Mouse (Mus musculus): Measurements from ENCODE around the gene Gclc. TPM values are rescaled to one million over a fixed set of nuclear protein-coding genes. Genes with fewer than 3 reads are reported as not detected.

Gclc gene
- polyA plus RNA-seq, 1 experiment from 2014 or later: 18.1 TPM

GRCm38 (mm10) chr9:77712816-77713215 is 41.5 kb upstream of the Gclc start:
- TF ChIP-seq EP300 (optimal IDR thresholded peaks at IDR 0.05): no peak
- TF ChIP-seq CTCF (IDR thresholded peaks at IDR 0.05; ENCODE audit: low read depth): no peak
- no peak for DNase-seq (ENCODE audit: low spot score)
- H3K36me3 ChIP-seq (ENCODE audit: control insufficient read depth, insufficient read depth, low read length): no peaks in the 10 kb centered on the region
- no peaks in the 10 kb centered on the region for H3K4me1 ChIP-seq (replicated peaks; ENCODE audit: control insufficient read depth, insufficient read depth)
- no peaks in the 10 kb centered on the region for H3K9me3 ChIP-seq (ENCODE audit: control insufficient read depth, low read length)
- no peak overlapping the region for H3K9ac ChIP-seq (ENCODE audit: low read length)
- no peak overlapping the region for H3K4me2 ChIP-seq (replicated peaks; ENCODE audit: low read depth)
- WGBS: 56% methylated on average over 3 of the region's 3 CpGs
- ATAC-seq (ENCODE audit: low FRiP score, low TSS enrichment): no peak
- H3K27me3 ChIP-seq (ENCODE audit: control insufficient read depth, insufficient read depth, low read length): no peaks in the 10 kb centered on the region
- no peak overlapping the region for H3K27ac ChIP-seq (replicated peaks)
- H3K4me3 ChIP-seq (ENCODE audit: low read depth, low read length): no peak overlapping the region

- Histone ChIP-seq H3K4me3 (ENCODE audit: low read depth, low read length) (no peak overlapping the region), H3K4me2 (replicated peaks; ENCODE audit: low read depth) (no peak overlapping the region), H3K27me3 (ENCODE audit: control insufficient read depth, insufficient read depth, low read length) (no peaks in the 10 kb centered on the region), H3K9ac (ENCODE audit: low read length) (no peak overlapping the region), H3K4me1 (replicated peaks; ENCODE audit: control insufficient read depth, insufficient read depth) (no peaks in the 10 kb centered on the region), H3K9me3 (ENCODE audit: control insufficient read depth, low read length) (no peaks in the 10 kb centered on the region), H3K36me3 (ENCODE audit: control insufficient read depth, insufficient read depth, low read length) (no peaks in the 10 kb centered on the region), H3K27ac (replicated peaks) (no peak overlapping the region)
- no peak for DNase-seq (ENCODE audit: low spot score)
- TF ChIP-seq EP300 (optimal IDR thresholded peaks at IDR 0.05) (no peak), CTCF (IDR thresholded peaks at IDR 0.05; ENCODE audit: low read depth) (no peak)
- WGBS: 66% methylated on average over 5 of the region's 5 CpGs
- no peak for ATAC-seq (ENCODE audit: low FRiP score, low TSS enrichment)
These were observed 41.0 kb upstream of the Gclc start for GRCm38 (mm10) chr9:77713301-77713700.

GRCm38 (mm10) chr9:77715262-77715661 is 39.1 kb upstream of the Gclc start:
- Histone ChIP-seq H3K27me3 (ENCODE audit: control insufficient read depth, insufficient read depth, low read length) (no peaks in the 10 kb centered on the region), H3K4me3 (ENCODE audit: low read depth, low read length) (no peak overlapping the region), H3K9ac (ENCODE audit: low read length) (no peak overlapping the region), H3K4me1 (replicated peaks; ENCODE audit: control insufficient read depth, insufficient read depth) (no peaks in the 10 kb centered on the region), H3K4me2 (replicated peaks; ENCODE audit: low read depth) (no peak overlapping the region), H3K9me3 (ENCODE audit: control insufficient read depth, low read length) (no peaks in the 10 kb centered on the region), H3K36me3 (ENCODE audit: control insufficient read depth, insufficient read depth, low read length) (no peaks in the 10 kb centered on the region), H3K27ac (replicated peaks) (no peak overlapping the region)
- ATAC-seq (ENCODE audit: low FRiP score, low TSS enrichment) (no peak), DNase-seq (ENCODE audit: low spot score) (no peak)
- WGBS: 74% methylated on average over 2 of the region's 2 CpGs
- TF ChIP-seq CTCF (IDR thresholded peaks at IDR 0.05; ENCODE audit: low read depth) (no peak), EP300 (optimal IDR thresholded peaks at IDR 0.05) (no peak)

GRCm38 (mm10) chr9:77716009-77716408 is 38.3 kb upstream of the Gclc start:
- H3K36me3 ChIP-seq (ENCODE audit: control insufficient read depth, insufficient read depth, low read length): no peaks in the 10 kb centered on the region
- 92% methylated on average over 1 of the region's 1 CpGs for WGBS
- H3K4me2 ChIP-seq (replicated peaks; ENCODE audit: low read depth): no peak overlapping the region
- H3K9ac ChIP-seq (ENCODE audit: low read length): no peak overlapping the region
- DNase-seq (ENCODE audit: low spot score) (no peak), ATAC-seq (ENCODE audit: low FRiP score, low TSS enrichment) (no peak)
- H3K9me3 ChIP-seq (ENCODE audit: control insufficient read depth, low read length): no peaks in the 10 kb centered on the region
- no peaks in the 10 kb centered on the region for H3K27me3 ChIP-seq (ENCODE audit: control insufficient read depth, insufficient read depth, low read length)
- no peak overlapping the region for H3K27ac ChIP-seq (replicated peaks)
- H3K4me1 ChIP-seq (replicated peaks; ENCODE audit: control insufficient read depth, insufficient read depth): no peaks in the 10 kb centered on the region
- no peak overlapping the region for H3K4me3 ChIP-seq (ENCODE audit: low read depth, low read length)
- no peak for TF ChIP-seq CTCF (IDR thresholded peaks at IDR 0.05; ENCODE audit: low read depth)
- TF ChIP-seq EP300 (optimal IDR thresholded peaks at IDR 0.05): no peak

GRCm38 (mm10) chr9:77717831-77718435 is 36.4 kb upstream of the Gclc start:
- 53% methylated on average over 5 of the region's 5 CpGs for WGBS
- Histone ChIP-seq H3K27me3 (ENCODE audit: control insufficient read depth, insufficient read depth, low read length) (no peaks in the 10 kb centered on the region), H3K4me3 (ENCODE audit: low read depth, low read length) (no peak overlapping the region), H3K36me3 (ENCODE audit: control insufficient read depth, insufficient read depth, low read length) (no peaks in the 10 kb centered on the region), H3K4me1 (replicated peaks; ENCODE audit: control insufficient read depth, insufficient read depth) (no peaks in the 10 kb centered on the region), H3K27ac (replicated peaks) (no peak overlapping the region), H3K9ac (ENCODE audit: low read length) (no peak overlapping the region), H3K9me3 (ENCODE audit: control insufficient read depth, low read length) (no peaks in the 10 kb centered on the region), H3K4me2 (replicated peaks; ENCODE audit: low read depth) (no peak overlapping the region)
- no peak for DNase-seq (ENCODE audit: low spot score)
- no peak for ATAC-seq (ENCODE audit: low FRiP score, low TSS enrichment)
- TF ChIP-seq EP300 (optimal IDR thresholded peaks at IDR 0.05): no peak
- no peak for TF ChIP-seq CTCF (IDR thresholded peaks at IDR 0.05; ENCODE audit: low read depth)

GRCm38 (mm10) chr9:77718816-77719411 is 35.4 kb upstream of the Gclc start:
- DNase-seq (ENCODE audit: low spot score): peak; percentile 23
- WGBS: 50% methylated on average over 8 of the region's 8 CpGs

More at GRCm38 (mm10) chr9:77718816-77719411, 35.4 kb upstream of the Gclc start:
- Histone ChIP-seq H3K27me3 (ENCODE audit: control insufficient read depth, insufficient read depth, low read length) (no peaks in the 10 kb centered on the region), H3K4me1 (replicated peaks; ENCODE audit: control insufficient read depth, insufficient read depth) (no peaks in the 10 kb centered on the region), H3K27ac (replicated peaks) (peak overlapping the region; percentile 40), H3K4me2 (replicated peaks; ENCODE audit: low read depth) (no peak overlapping the region), H3K9me3 (ENCODE audit: control insufficient read depth, low read length) (no peaks in the 10 kb centered on the region), H3K9ac (ENCODE audit: low read length) (no peak overlapping the region), H3K36me3 (ENCODE audit: control insufficient read depth, insufficient read depth, low read length) (no peaks in the 10 kb centered on the region), H3K4me3 (ENCODE audit: low read depth, low read length) (no peak overlapping the region)
- ATAC-seq (ENCODE audit: low FRiP score, low TSS enrichment): 0 out of 2 replicates have a peak, but pooled peaks have one; percentile 31
- TF ChIP-seq CTCF (IDR thresholded peaks at IDR 0.05; ENCODE audit: low read depth): no peak
- TF ChIP-seq EP300 (optimal IDR thresholded peaks at IDR 0.05): no peak

Data from stomach, postnatal 0 days (tissue).